Mouse (Mus musculus) intestine, embryonic 16.5 days (tissue): Measurements from ENCODE around the gene Pias3. TPM values are rescaled to one million over a fixed set of nuclear protein-coding genes. Genes with fewer than 3 reads are reported as not detected.
A peak's percentile ranks its signal among the peaks of the same experiment; 100 is the strongest.
"Not testable (repeated sequence)": the region's sequence is repeated elsewhere in the genome, so short reads cannot be mapped to it uniquely, and the experiment has no call there.

Experiments
- ATAC-seq: fragments of 200-750 bp; cut with Nextera tagmentation; 2 replicates; pipeline ENCODE4 v1.8.0; 2017; ENCODE audit warnings: moderate TSS enrichment, moderate library complexity
- H3K27ac ChIP-seq: fragments of 300-500 bp; sonication (generic); 2 replicates; pipeline ENCODE4 v1.5.1; 2014; ENCODE audit warnings: mild to moderate bottlenecking, low read length
- H3K27me3 ChIP-seq: fragments of 300-500 bp; sonication (generic); replicated peaks from 2 replicates; pipeline ENCODE4 v1.6.1; 2014; ENCODE audit warnings: low read length, control low read depth, mixed read lengths; ENCODE audit not compliant: control insufficient read depth, insufficient read depth
- H3K36me3 ChIP-seq: fragments of 300-500 bp; sonication (generic); 2 replicates; pipeline ENCODE4 v1.6.1; 2014; ENCODE audit warnings: low read length, control low read depth; ENCODE audit not compliant: control insufficient read depth, insufficient read depth
- H3K4me1 ChIP-seq: fragments of 300-500 bp; sonication (generic); 2 replicates; pipeline ENCODE4 v1.6.1; 2014; ENCODE audit warnings: low read length, control low read depth, mixed read lengths; ENCODE audit not compliant: control insufficient read depth, insufficient read depth
- H3K4me2 ChIP-seq: fragments of 300-500 bp; sonication (generic); 2 replicates; pipeline ENCODE4 v1.6.1; 2014; ENCODE audit warnings: low read depth, low read length, control low read depth
- H3K4me3 ChIP-seq: fragments of 300-500 bp; sonication (generic); 2 replicates; pipeline ENCODE4 v1.5.1; 2014; ENCODE audit warnings: mild to moderate bottlenecking, low read length
- H3K9ac ChIP-seq: fragments of 300-500 bp; sonication (generic); 2 replicates; pipeline ENCODE4 v1.6.1; 2014; ENCODE audit warnings: low read depth, low read length
- H3K9me3 ChIP-seq: fragments of 300-500 bp; sonication (generic); 2 replicates; pipeline ENCODE4 v1.6.1; 2016; ENCODE audit warnings: low read length, control low read depth; ENCODE audit not compliant: control insufficient read depth
- WGBS: fragments of 180-500 bp; shearing (Covaris S2); extraction: QIAGEN DNeasy Blood & Tissue Kit; methylation state at CpG from one replicate; pipeline ENCODE4 v1.1.7; 2014; 5-methylcytosine and 5-hydroxymethylcytosine counted together
- polyA plus RNA-seq: library from polyadenylated mRNA; unstranded; fragments of >200 nt; fragmentation: Nextera tagmentation; extraction: Ambion mirVana; gene quantifications from 2 replicates; pipeline ENCODE4 v1.2.1, GENCODE M21; 2015

The Pias3 gene
- polyA plus RNA-seq, result 35.7 and 36.6 TPM in 2 replicates

- Histone ChIP-seq H3K9me3 (no peaks in the 10 kb centered on the region), H3K36me3 (no peaks in the 10 kb centered on the region), H3K9ac (peak within 1 kb of the TSS; percentile 86), H3K27me3 (no peaks in the 10 kb centered on the region), H3K4me3 (peak within 1 kb of the TSS; percentile 83), H3K27ac (peak within 1 kb of the TSS; percentile 91), H3K4me2 (peak within 1 kb of the TSS; percentile 81), H3K4me1 (peaks cover 11% of the 10 kb centered on the region)
- under 1% methylated on average over 35 of the region's 35 CpGs for WGBS
- ATAC-seq, result peak; percentile 88
Measured at GRCm38 (mm10) chr3:96696198-96696765, at the start of gene Pias3. Pias3 (plus strand) TSS chr3:96696384.

GRCm38 (mm10) chr3:96647365-96647764, 48.8 kb upstream of the Pias3 start:
- Histone ChIP-seq H3K27ac (no peak overlapping the region), H3K9ac (no peak overlapping the region), H3K4me1 (no peaks in the 10 kb centered on the region), H3K9me3 (no peaks in the 10 kb centered on the region), H3K4me3 (no peak overlapping the region), H3K27me3 (no peaks in the 10 kb centered on the region), H3K4me2 (no peak overlapping the region), H3K36me3 (0 out of 2 replicates have a peak, but pooled peaks cover 5% of the 10 kb centered on the region)
- WGBS, result 85% methylated on average over 3 of the region's 3 CpGs
- ATAC-seq, result no peak

DNA sequence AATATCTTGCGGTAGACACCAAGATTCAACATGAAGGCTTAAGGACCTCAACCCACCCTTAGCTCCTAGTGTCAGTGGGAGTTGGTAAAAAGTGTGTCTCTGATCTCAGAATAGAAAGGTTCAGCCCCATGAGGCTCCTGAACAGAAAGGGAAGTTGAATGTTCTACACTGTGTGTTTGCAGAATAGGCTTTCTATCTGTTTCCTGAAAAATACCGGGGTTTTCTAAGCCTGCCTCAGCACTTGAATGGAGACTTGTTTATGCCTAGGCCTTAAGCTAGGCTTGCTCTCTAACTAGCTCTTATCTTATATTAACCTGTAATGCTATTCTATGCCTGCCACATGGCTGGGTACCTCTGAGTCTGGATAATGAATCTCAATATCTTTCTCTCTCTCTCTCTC, 35.3 kb upstream of the Pias3 start:
- Histone ChIP-seq H3K4me3 (no peak overlapping the region), H3K4me1 (no peaks in the 10 kb centered on the region), H3K9ac (no peak overlapping the region), H3K27ac (no peak overlapping the region), H3K27me3 (no peaks in the 10 kb centered on the region), H3K4me2 (no peak overlapping the region), H3K9me3 (no peaks in the 10 kb centered on the region), H3K36me3 (no peaks in the 10 kb centered on the region)
- 84% methylated on average over 2 of the region's 2 CpGs for WGBS
- no peak for ATAC-seq

DNA sequence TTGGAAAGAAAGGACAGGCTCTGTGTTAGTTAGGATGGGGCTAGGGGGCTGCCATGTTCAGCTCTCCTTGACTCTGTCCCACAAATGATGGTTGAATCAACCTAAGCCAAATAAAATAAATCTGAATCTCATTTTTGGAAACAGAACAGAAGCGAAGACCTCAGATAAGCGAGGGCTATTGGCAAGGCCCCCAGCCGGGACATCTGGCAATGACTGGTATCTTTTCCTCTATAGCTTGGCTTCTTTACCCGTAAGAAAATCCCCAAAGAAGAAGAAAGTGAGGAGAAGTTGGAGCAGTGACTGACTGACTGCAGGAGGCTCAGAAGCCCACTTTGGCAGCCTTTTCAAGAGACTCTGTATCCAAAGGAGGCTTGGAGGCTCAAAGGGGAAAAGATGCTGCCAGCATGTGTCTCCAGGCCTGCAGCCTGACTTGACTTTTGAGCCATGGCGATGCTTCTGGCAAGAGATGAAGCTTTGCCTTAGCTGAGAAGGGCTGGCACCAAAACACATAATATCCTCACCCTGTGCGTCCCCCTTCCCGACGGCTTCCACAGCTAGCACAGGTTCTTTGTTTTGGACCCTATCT, 33.4 kb upstream of the Pias3 start:
- Histone ChIP-seq H3K27me3 (no peaks in the 10 kb centered on the region), H3K9ac (no peak overlapping the region), H3K4me1 (no peaks in the 10 kb centered on the region), H3K4me3 (no peak overlapping the region), H3K9me3 (no peaks in the 10 kb centered on the region), H3K27ac (no peak overlapping the region), H3K4me2 (no peak overlapping the region; the same call in 1 of the 2 replicates), H3K36me3 (no peaks in the 10 kb centered on the region)
- 51% methylated on average over 8 of the region's 8 CpGs for WGBS
- ATAC-seq, result no peak

- Histone ChIP-seq H3K27ac (no peak overlapping the region), H3K27me3 (no peaks in the 10 kb centered on the region), H3K4me3 (peak overlapping the region; percentile 14), H3K9me3 (no peaks in the 10 kb centered on the region), H3K4me1 (no peaks in the 10 kb centered on the region), H3K4me2 (peak overlapping the region; percentile 41), H3K9ac (peak overlapping the region; percentile 47), H3K36me3 (no peaks in the 10 kb centered on the region)
- 7% methylated on average over 15 of the region's 18 CpGs for WGBS
- peak; percentile 87 for ATAC-seq
Measured at GRCm38 (mm10) chr3:96663432-96664239, 32.5 kb upstream of the Pias3 start.

GRCm38 (mm10) chr3:96665732-96666363, 30.3 kb upstream of the Pias3 start:
- H3K4me1 ChIP-seq, H3K36me3 ChIP-seq, H3K27ac ChIP-seq, ATAC-seq, H3K4me3 ChIP-seq, H3K27me3 ChIP-seq, H3K4me2 ChIP-seq, H3K9me3 ChIP-seq, H3K9ac ChIP-seq: not testable (repeated sequence)
- WGBS, result 91% methylated on average over 7 of the region's 7 CpGs

- H3K4me3 ChIP-seq, result no peak overlapping the region
- H3K36me3 ChIP-seq, result no peaks in the 10 kb centered on the region
- no peak overlapping the region for H3K4me2 ChIP-seq
- no peaks in the 10 kb centered on the region for H3K9me3 ChIP-seq
- ATAC-seq, result no peak
- no peak overlapping the region for H3K27ac ChIP-seq
- WGBS, result 89% methylated on average over 5 of the region's 5 CpGs
- peaks cover 5% of the 10 kb centered on the region; the same call in 1 of the 2 replicates for H3K27me3 ChIP-seq
- H3K4me1 ChIP-seq, result peaks cover 8% of the 10 kb centered on the region
- no peak overlapping the region for H3K9ac ChIP-seq
Measured at GRCm38 (mm10) chr3:96666916-96667315, 29.3 kb upstream of the Pias3 start.

DNA sequence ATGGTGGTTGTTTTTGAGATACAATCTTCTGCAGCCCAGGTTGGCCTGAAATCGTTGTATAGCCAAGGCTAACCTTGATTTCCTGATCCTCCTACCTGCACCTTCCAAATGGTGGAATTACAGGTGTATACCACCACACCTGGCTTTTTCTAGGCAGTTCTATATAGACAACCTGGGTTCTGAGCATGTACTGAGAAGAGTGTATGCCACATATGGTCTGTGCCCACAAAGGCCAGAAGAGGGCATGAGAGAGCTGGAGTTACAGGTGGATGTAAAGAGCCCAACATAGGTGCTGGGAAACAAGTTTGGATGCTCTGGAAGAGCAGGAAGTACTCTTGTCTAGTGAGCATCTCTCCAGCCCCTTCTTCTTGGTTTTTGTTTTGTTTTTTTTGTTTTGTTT, 28.9 kb upstream of the Pias3 start:
- no peak for ATAC-seq
- Histone ChIP-seq H3K36me3 (no peaks in the 10 kb centered on the region), H3K4me3 (no peak overlapping the region), H3K9me3 (no peaks in the 10 kb centered on the region), H3K4me2 (no peak overlapping the region), H3K9ac (no peak overlapping the region), H3K4me1 (peaks cover 8% of the 10 kb centered on the region), H3K27me3 (peaks cover 5% of the 10 kb centered on the region; the same call in 1 of the 2 replicates), H3K27ac (no peak overlapping the region)
- 25% methylated on average over 1 of the region's 1 CpGs for WGBS

- H3K4me3 ChIP-seq, result no peak overlapping the region
- WGBS, result 88% methylated on average over 5 of the region's 5 CpGs
- no peaks in the 10 kb centered on the region for H3K36me3 ChIP-seq
- peaks cover 5% of the 10 kb centered on the region; the same call in 1 of the 2 replicates for H3K27me3 ChIP-seq
- H3K4me2 ChIP-seq, result no peak overlapping the region
- peaks cover 8% of the 10 kb centered on the region for H3K4me1 ChIP-seq
- ATAC-seq, result no peak
- no peak overlapping the region for H3K27ac ChIP-seq
- H3K9ac ChIP-seq, result no peak overlapping the region
- H3K9me3 ChIP-seq, result no peaks in the 10 kb centered on the region
Measured at GRCm38 (mm10) chr3:96668424-96669067, 27.6 kb upstream of the Pias3 start.
